In the genomic region with DNA sequence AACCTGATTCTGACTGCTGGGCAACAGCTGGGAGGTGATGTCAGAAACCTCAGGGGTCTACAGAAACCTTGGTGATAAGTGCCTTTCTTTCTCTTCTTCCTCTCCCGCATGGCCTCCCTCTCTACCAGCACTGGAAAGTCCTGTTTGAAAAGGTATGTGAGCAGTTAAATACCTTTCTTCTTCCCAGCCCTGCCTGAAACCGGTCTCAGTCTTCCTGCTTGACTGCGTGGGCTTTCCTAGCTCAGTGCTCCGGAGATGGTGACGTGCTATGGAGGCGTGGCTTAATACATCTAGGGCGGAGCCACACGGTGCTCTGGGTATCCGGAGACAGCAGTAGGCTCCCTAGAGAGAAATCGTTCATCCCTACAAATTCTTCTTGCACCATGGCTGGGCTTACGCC, we compare ENCODE assay signal across 8 mouse cellular contexts. TPM values are rescaled to one million over a fixed set of nuclear protein-coding genes. Genes with fewer than 3 reads are reported as not detected.
DNase-seq lines count a peak whose midpoint lies in the region; ATAC-seq lines count a peak whose summit lies in the region.

No protein-coding gene starts in this region.

- H3K36me3 ChIP-seq in intestine, embryonic 14.5 days (ENCODE audit: control insufficient read depth, insufficient read depth, low read length) = no peaks in the 10 kb centered on the region

- ATAC-seq in intestine, embryonic 14.5 days (replicated peaks; ENCODE audit: low FRiP score, low TSS enrichment, low read depth) = peak; percentile 61; the same call in 1 of the 2 replicates
- peak; percentile 78 for ATAC-seq in megakaryocyte, adult 5-6 weeks (ENCODE audit: poor library complexity, severe bottlenecking)
- ATAC-seq in erythroid progenitor cell, adult 5-6 weeks (replicated peaks; ENCODE audit: low FRiP score, poor library complexity, severe bottlenecking) = no peak

- H3K27me3 ChIP-seq in intestine, embryonic 14.5 days (replicated peaks; ENCODE audit: control insufficient read depth, insufficient read depth, low read length) = peaks cover 44% of the 10 kb centered on the region

- peaks cover 16% of the 10 kb centered on the region; the same call in 1 of the 2 replicates for H3K4me1 ChIP-seq in intestine, embryonic 14.5 days (replicated peaks; ENCODE audit: control insufficient read depth, insufficient read depth, low read length)

- H3K4me3 ChIP-seq in intestine, embryonic 14.5 days (ENCODE audit: low read depth, low read length) = peak overlapping the region; percentile 38

- H3K9me3 ChIP-seq in intestine, embryonic 14.5 days (ENCODE audit: control insufficient read depth, low read length) = 0 out of 2 replicates have a peak, but pooled peaks cover 2% of the 10 kb centered on the region

- no peak overlapping the region for H3K27ac ChIP-seq in intestine, embryonic 14.5 days (ENCODE audit: low read depth)

- intact Hi-C loops in gastrocnemius, postnatal 36 days (cut with DNase I) = no loop called here

- no peak overlapping the region for H3K9ac ChIP-seq in intestine, embryonic 14.5 days (ENCODE audit: low read length)

- peak; percentile 81 for DNase-seq in adrenal gland, adult 2 months
- DNase-seq in embryo, embryonic 11 days = peak; percentile 87
- DNase-seq in gastrocnemius, postnatal 36 days = peak; percentile 52 to 54
- DNase-seq in intestine, embryonic 14.5 days (ENCODE audit: low spot score) = peak; percentile 79
- DNase-seq in left cerebral cortex, adult 8-10 months (ENCODE audit: low spot score in 2 of 2) = peak; percentile 61 to 83
- DNase-seq in right cerebral cortex, adult 2 months (ENCODE audit: low spot score in 2 of 2) = peak; percentile 75 to 85

- H3K4me2 ChIP-seq in intestine, embryonic 14.5 days (ENCODE audit: low read length) = peak overlapping the region; percentile 100

- WGBS in intestine, embryonic 14.5 days = 2% methylated on average over 11 of the region's 11 CpGs

RNA-seq across cellular contexts. Expression of a gene that starts 1.8 kb away (rescaled TPM):
- 1 to 10 TPM; 1.3 to 4.9 TPM for total RNA-seq in adrenal gland, adult 2 months (2021)
- polyA plus RNA-seq in adrenal gland, adult 2 months (2012; rRNA removed) = 1.3 and 2.6 TPM in 2 replicates
- total RNA-seq in gastrocnemius, postnatal 36 days (2021) = 1 to 10 TPM; 5.7 to 9.0 TPM
- 2.7 and 3.1 TPM in 2 replicates for polyA plus RNA-seq in intestine, embryonic 14.5 days (2014; fragmentation: Nextera tagmentation; extraction: Ambion mirVana)
- 10 to 100 TPM; 23.0 to 29.2 (median 24.2) TPM for total RNA-seq in left cerebral cortex, adult 8-10 months (2022)
- 0.11 and 1.5 TPM in 2 replicates for total RNA-seq in megakaryocyte, adult 5-6 weeks (2015)
- total RNA-seq in megakaryocyte, adult 5-6 weeks (2017) = 0.11 TPM in 1 of 2 replicates, not detected in the other
- not detected in 2 replicates for total RNA-seq in erythroid progenitor cell, adult 5-6 weeks (2015; ENCODE audit: low replicate concordance)
- total RNA-seq in erythroid progenitor cell, adult 5-6 weeks (2017; ENCODE audit: low replicate concordance) = not detected in 2 replicates
